Mouse (Mus musculus): ENCODE measurements around the gene Obscn. TPM values are rescaled to one million over a fixed set of nuclear protein-coding genes. Genes with fewer than 3 reads are reported as not detected.

Gene Obscn
- total and polyA plus RNA-seq, 3 experiments, result 0.08 to 0.54 TPM; not detected in 1

DNA sequence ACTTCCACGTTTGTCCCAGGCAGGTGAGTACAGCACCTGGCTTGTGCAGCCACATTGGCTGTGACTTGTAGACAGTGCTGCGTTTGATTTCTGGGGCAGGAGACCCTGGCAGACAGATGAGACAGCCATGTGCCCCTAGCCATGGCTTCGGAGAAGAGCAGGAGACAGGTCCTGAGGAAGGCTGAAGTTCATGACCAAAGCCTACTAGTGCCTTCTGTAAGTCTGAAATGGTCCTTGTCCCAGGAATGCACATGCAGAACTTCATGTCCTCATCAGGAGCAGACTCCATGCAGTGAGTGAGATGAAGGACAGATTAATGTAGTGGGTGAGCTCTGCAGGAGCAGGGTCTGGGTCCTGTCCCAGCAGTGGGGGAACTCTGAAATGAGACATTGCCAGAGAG, 144.3 kb downstream of the Obscn start:
- no peak overlapping the region for H3K9ac ChIP-seq (ENCODE audit: control insufficient read depth, low read depth, low read length, poor library complexity, severe bottlenecking)
- no peaks in the 10 kb centered on the region for H3K9me3 ChIP-seq (replicated peaks; ENCODE audit: insufficient read depth, low read length)
- peaks cover 0 to 15% of the 10 kb centered on the region in 2 experiments; a peak in 2 of 4 replicates for H3K4me1 ChIP-seq (ENCODE audit: control insufficient read depth in 1 of 2, insufficient read depth in 2 of 2, low read length in 2 of 2)
- DNase-seq (ENCODE audit: low read depth, low spot score), result no peak
- peaks cover 5 to 6% of the 10 kb centered on the region in 2 experiments; a peak in 3 of 4 replicates for H3K36me3 ChIP-seq (ENCODE audit: control insufficient read depth in 1 of 2, insufficient read depth in 2 of 2, low read length in 2 of 2)
- TF ChIP-seq MYB (IDR thresholded peaks at IDR 0.05; ENCODE audit: low read depth, low read length) (no peak), ZC3H11A (IDR thresholded peaks at IDR 0.05; ENCODE audit: low read depth, low read length) (no peak), MAZ (IDR thresholded peaks at IDR 0.05; ENCODE audit: low read depth, low read length) (no peak), POLR2A (IDR thresholded peaks at IDR 0.05; ENCODE audit: control insufficient read depth in 1 of 2, insufficient read depth in 1 of 2, low read depth in 1 of 2, low read length in 2 of 2, poor library complexity in 1 of 2) (peak in 1 of 2 experiments; percentile 21; a peak in 1 of 4 replicates), MAFK (IDR thresholded peaks at IDR 0.05; ENCODE audit: borderline replicate concordance, low read depth, low read length) (no peak)
- H3K79me2 ChIP-seq (ENCODE audit: control insufficient read depth, insufficient read depth, low read length, poor library complexity), result no peaks in the 10 kb centered on the region
- H3K27ac ChIP-seq (ENCODE audit: control insufficient read depth, low read depth, low read length), result no peak overlapping the region
- H3K27me3 ChIP-seq (ENCODE audit: control insufficient read depth in 1 of 2, insufficient read depth in 2 of 2, low read length in 2 of 2), result no peaks in the 10 kb centered on the region
- no peak overlapping the region for H3K4me3 ChIP-seq (ENCODE audit: control insufficient read depth in 1 of 2, insufficient read depth in 1 of 2, low read depth in 2 of 2, low read length in 2 of 2)

DNA sequence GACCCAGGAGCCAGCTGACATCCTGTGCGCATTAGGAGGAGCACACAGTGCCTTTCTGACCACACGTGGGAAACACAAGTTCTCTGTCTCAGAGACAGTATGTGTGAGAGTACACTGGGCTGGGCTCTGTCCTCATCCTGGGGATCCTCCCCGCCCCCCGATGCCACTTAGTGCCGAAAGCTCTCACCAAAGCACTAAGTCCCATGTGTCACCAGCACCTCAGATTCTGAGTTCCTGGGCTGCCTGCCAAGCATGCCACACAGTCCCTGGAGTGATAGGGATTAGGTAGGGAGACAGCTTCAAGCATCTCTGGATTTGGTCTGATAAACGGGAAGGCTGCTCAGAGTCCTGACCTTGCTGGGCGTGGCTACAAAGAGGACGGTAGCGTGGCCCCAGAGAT, 145.4 kb downstream of the Obscn start:
- H3K36me3 ChIP-seq (ENCODE audit: control insufficient read depth in 1 of 2, insufficient read depth in 2 of 2, low read length in 2 of 2), result peaks cover 8 to 10% of the 10 kb centered on the region in 2 experiments; a peak in 3 of 4 replicates
- H3K4me3 ChIP-seq (ENCODE audit: control insufficient read depth in 1 of 2, insufficient read depth in 1 of 2, low read depth in 2 of 2, low read length in 2 of 2), result no peak overlapping the region
- H3K4me1 ChIP-seq (ENCODE audit: control insufficient read depth in 1 of 2, insufficient read depth in 2 of 2, low read length in 2 of 2), result peaks cover 0 to 15% of the 10 kb centered on the region in 2 experiments; a peak in 3 of 4 replicates
- no peak overlapping the region for H3K27ac ChIP-seq (ENCODE audit: control insufficient read depth, low read depth, low read length)
- no peak overlapping the region for H3K9ac ChIP-seq (ENCODE audit: control insufficient read depth, low read depth, low read length, poor library complexity, severe bottlenecking)
- TF ChIP-seq GABPA (IDR thresholded peaks at IDR 0.05; ENCODE audit: low read depth, low read length) (no peak), TBP (IDR thresholded peaks at IDR 0.05; ENCODE audit: low read depth, low read length) (no peak), EP300 (IDR thresholded peaks at IDR 0.05; ENCODE audit: low read depth in 1 of 2, low read length in 2 of 2) (0 out of 4 replicates have a peak, but pooled peaks of 1 of the 2 experiments have one; percentile 15), ELF1 (IDR thresholded peaks at IDR 0.05; ENCODE audit: low read depth, low read length) (no peak), POLR2AphosphoS5 (IDR thresholded peaks at IDR 0.05; ENCODE audit: borderline replicate concordance, low read depth, low read length) (no peak)
- peak; percentile 54 for DNase-seq (ENCODE audit: low read depth, low spot score)
- no peaks in the 10 kb centered on the region for H3K9me3 ChIP-seq (replicated peaks; ENCODE audit: insufficient read depth, low read length)
- no peaks in the 10 kb centered on the region for H3K27me3 ChIP-seq (ENCODE audit: control insufficient read depth in 1 of 2, insufficient read depth in 2 of 2, low read length in 2 of 2)
- no peaks in the 10 kb centered on the region for H3K79me2 ChIP-seq (ENCODE audit: control insufficient read depth, insufficient read depth, low read length, poor library complexity)

DNA sequence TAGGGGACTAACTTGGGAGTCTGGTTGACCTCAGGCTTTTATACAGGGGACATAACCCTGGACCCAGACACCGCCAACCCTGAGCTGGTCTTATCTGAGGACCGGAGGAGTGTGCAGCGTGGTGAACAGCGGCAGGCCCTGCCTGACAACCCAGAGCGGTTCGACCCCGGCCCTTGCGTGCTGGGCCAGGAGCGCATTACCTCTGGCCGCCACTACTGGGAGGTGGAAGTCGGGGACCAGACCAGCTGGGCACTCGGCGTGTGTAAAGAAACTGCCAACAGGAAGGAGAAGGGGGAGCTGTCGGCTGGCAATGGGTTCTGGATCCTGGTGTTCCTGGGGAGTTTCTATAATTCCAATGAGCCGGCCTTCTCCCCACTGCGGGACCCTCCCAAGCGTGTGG, 146.1 kb downstream of the Obscn start:
- no peaks in the 10 kb centered on the region for H3K79me2 ChIP-seq (ENCODE audit: control insufficient read depth, insufficient read depth, low read length, poor library complexity)
- peaks cover 10 to 13% of the 10 kb centered on the region in 2 experiments; a peak in 3 of 4 replicates for H3K36me3 ChIP-seq (ENCODE audit: control insufficient read depth in 1 of 2, insufficient read depth in 2 of 2, low read length in 2 of 2)
- no peak overlapping the region for H3K27ac ChIP-seq (ENCODE audit: control insufficient read depth, low read depth, low read length)
- no peaks in the 10 kb centered on the region for H3K27me3 ChIP-seq (ENCODE audit: control insufficient read depth in 1 of 2, insufficient read depth in 2 of 2, low read length in 2 of 2)
- H3K9me3 ChIP-seq (replicated peaks; ENCODE audit: insufficient read depth, low read length), result no peaks in the 10 kb centered on the region
- H3K4me3 ChIP-seq (ENCODE audit: control insufficient read depth in 1 of 2, insufficient read depth in 1 of 2, low read depth in 2 of 2, low read length in 2 of 2), result no peak overlapping the region
- DNase-seq (ENCODE audit: low read depth, low spot score), result no peak
- peaks cover 0 to 19% of the 10 kb centered on the region in 2 experiments; a peak in 3 of 4 replicates for H3K4me1 ChIP-seq (ENCODE audit: control insufficient read depth in 1 of 2, insufficient read depth in 2 of 2, low read length in 2 of 2)
- TF ChIP-seq UBTF (IDR thresholded peaks at IDR 0.05; ENCODE audit: borderline replicate concordance, insufficient read depth, low read depth, low read length), result no peak
- no peak overlapping the region for H3K9ac ChIP-seq (ENCODE audit: control insufficient read depth, low read depth, low read length, poor library complexity, severe bottlenecking)

Data from MEL (cell line).